Mouse (Mus musculus) ES-E14 (cell line): ENCODE measurements around the gene Bri3bp.

Experiments
- HCFC1 ChIP-seq: IDR thresholded peaks from 2 replicates; pipeline ENCODE4 v1.6.1; 2012; ENCODE audit warnings: low read length, inconsistent platforms, borderline replicate concordance; ENCODE audit not compliant: insufficient read depth
- MAFK ChIP-seq: IDR thresholded peaks from 2 replicates; pipeline ENCODE4 v1.6.1; 2014; ENCODE audit warnings: mild to moderate bottlenecking, low read depth, low read length, inconsistent platforms; ENCODE audit not compliant: insufficient read depth
- ZC3H11A ChIP-seq: IDR thresholded peaks from 2 replicates; pipeline ENCODE4 v1.6.1; 2012; ENCODE audit warnings: low read depth, mild to moderate bottlenecking, inconsistent platforms, low read length, borderline replicate concordance
- ZNF384 ChIP-seq: IDR thresholded peaks from 2 replicates; pipeline ENCODE4 v1.6.1; 2012; ENCODE audit warnings: low read depth, low read length, inconsistent platforms

DNA sequence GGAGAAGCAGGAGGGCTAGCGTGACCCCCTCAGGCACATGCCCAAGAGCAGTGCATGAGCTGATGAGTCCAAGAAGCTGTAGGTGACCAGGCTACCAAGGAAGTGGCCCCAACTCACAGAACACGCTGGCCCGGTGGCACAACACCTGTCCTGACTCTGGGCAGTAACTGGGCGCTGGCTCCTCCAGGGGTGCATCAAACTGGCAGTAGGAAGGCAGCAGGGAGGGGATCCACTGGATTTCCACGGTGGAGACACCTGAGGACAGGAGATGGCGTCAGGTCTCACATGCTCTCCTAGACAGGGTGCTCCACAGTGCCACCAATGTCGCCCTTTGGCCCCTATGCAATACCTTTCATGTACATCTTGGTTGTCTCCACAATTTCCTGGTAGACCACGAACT, 25.2 kb upstream of the Bri3bp start:
- TF ChIP-seq HCFC1 (no peak), MAFK (no peak), ZNF384 (no peak), ZC3H11A (no peak)
